Mouse (Mus musculus): ENCODE measurements around the gene Cts7.

DNA sequence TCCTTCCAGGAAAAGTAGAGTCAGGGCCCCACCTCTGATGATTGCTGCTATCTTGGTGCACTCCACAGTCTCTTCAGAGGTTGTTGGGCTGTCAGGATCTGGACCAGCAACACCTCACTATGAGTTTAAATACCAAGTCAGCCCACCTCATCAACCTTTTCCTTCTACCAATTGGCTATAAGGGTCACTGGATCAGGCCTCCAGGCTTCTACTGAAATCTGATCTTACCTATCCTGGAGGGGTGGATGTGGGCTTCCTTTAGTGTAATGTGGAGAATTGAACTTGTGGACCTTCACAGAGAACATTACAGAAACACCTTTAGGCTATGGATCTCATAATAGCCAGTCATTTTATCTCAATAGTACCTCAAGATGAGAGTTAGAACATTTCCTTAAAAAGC, at the start of gene Cts7:
- TF ChIP-seq POLR2A (IDR thresholded peaks at IDR 0.05; ENCODE audit: insufficient read depth, low read depth, low read length) = no peak
- no peak for TF ChIP-seq CTCF (IDR thresholded peaks at IDR 0.05; ENCODE audit: insufficient read depth, low read depth, low read length)
